Comparison of ENCODE assay signal across 8 mouse cellular contexts in genomic region chr7:80666198-80666915, GRCm38 (mm10). TPM values are rescaled to one million over a fixed set of nuclear protein-coding genes. Genes with fewer than 3 reads are reported as not detected.
DNase-seq lines count a peak whose midpoint lies in the region; ATAC-seq and TF ChIP-seq lines count a peak whose summit lies in the region.

No protein-coding gene starts in this region.

- no peaks in the 10 kb centered on the region for H3K9me3 ChIP-seq in liver, embryonic 15.5 days (replicated peaks)

- no peaks in the 10 kb centered on the region for H3K27me3 ChIP-seq in liver, embryonic 15.5 days
- no peaks in the 10 kb centered on the region for H3K27me3 ChIP-seq in cerebellum, adult 2 months (ENCODE audit: control insufficient read depth, insufficient read depth, low read length)

- 0 out of 2 replicates have a peak overlapping the region, but pooled peaks have one; percentile 15 for H3K9ac ChIP-seq in liver, embryonic 15.5 days

- H3K4me3 ChIP-seq in liver, embryonic 15.5 days (replicated peaks), result peak overlapping the region; percentile 7; the same call in 1 of the 2 replicates
- H3K4me3 ChIP-seq in cerebellum, adult 2 months (replicated peaks; ENCODE audit: insufficient read depth, low read depth, low read length), result no peak overlapping the region

- TF ChIP-seq POLR2A in cerebellum, adult 2 months (IDR thresholded peaks at IDR 0.05; ENCODE audit: borderline replicate concordance, insufficient read depth, low read length), result no peak

- peak; percentile 78 for DNase-seq in 3T3-L1 (ENCODE audit: low read depth, low spot score)
- peak; percentile 33 for DNase-seq in adipocyte (ENCODE audit: low spot score)
- DNase-seq in heart, postnatal 4 days, result peak; percentile 51
- DNase-seq in spleen, postnatal 4 days (ENCODE audit: low spot score in 2 of 2), result no peak
- no peak for DNase-seq in layer of hippocampus, postnatal 14 days (ENCODE audit: low spot score in 2 of 2)
- no peak for DNase-seq in urinary bladder, postnatal 36 days (ENCODE audit: low spot score in 2 of 2)
- no peak for DNase-seq in cerebellum, adult 2 months

- H3K4me1 ChIP-seq in liver, embryonic 15.5 days (replicated peaks), result peaks cover 43% of the 10 kb centered on the region
- peaks cover 15% of the 10 kb centered on the region for H3K4me1 ChIP-seq in cerebellum, adult 2 months (ENCODE audit: control insufficient read depth, insufficient read depth, low read length)

- WGBS in liver, embryonic 15.5 days (ENCODE audit: insufficient replicate concordance), result 28% methylated on average over 10 of the region's 10 CpGs
- WGBS in cerebellum, adult 2 months, result 65% methylated on average over 10 of the region's 10 CpGs

- no peaks in the 10 kb centered on the region for H3K36me3 ChIP-seq in liver, embryonic 15.5 days (replicated peaks)

- H3K4me2 ChIP-seq in liver, embryonic 15.5 days, result peak overlapping the region; percentile 54

- ATAC-seq in liver, embryonic 15.5 days (ENCODE audit: insufficient read depth), result no peak

- H3K27ac ChIP-seq in liver, embryonic 15.5 days (replicated peaks), result peak overlapping the region; percentile 57; the same call in 1 of the 2 replicates
- no peak overlapping the region for H3K27ac ChIP-seq in cerebellum, adult 2 months (ENCODE audit: insufficient read depth, low read length)

- no peak for TF ChIP-seq CTCF in cerebellum, adult 2 months (IDR thresholded peaks at IDR 0.05; ENCODE audit: borderline replicate concordance, insufficient read depth, low read depth, low read length)

RNA-seq across cellular contexts. Expression of gene Crtc3, which starts 22.3 kb away (rescaled TPM):
- 10 to 100 TPM; 19.5 to 20.3 TPM for total RNA-seq in heart, postnatal 4 days (2021)
- polyA plus RNA-seq in liver, embryonic 15.5 days (2015; fragmentation: Nextera tagmentation; extraction: Ambion mirVana), result 4.2 TPM in 2 replicates
- total RNA-seq in layer of hippocampus, postnatal 14 days (2021), result 10 to 100 TPM; 20.9 to 21.7 TPM
- 21.7 and 24.8 TPM in 2 replicates for polyA plus RNA-seq in cerebellum, adult 2 months (2012; rRNA removed)

Comparison
In these comparisons a context has a peak if more than half of its experiments do, and no peak if none do; other contexts are left out.
1. DNase-seq: peak in 3T3-L1 (single experiment), adipocyte (single experiment) and heart, postnatal 4 days (single experiment); none in spleen, postnatal 4 days (0 of 2), layer of hippocampus, postnatal 14 days (0 of 2), urinary bladder, postnatal 36 days (0 of 2) and cerebellum, adult 2 months (0 of 2).